Mouse (Mus musculus) limb, embryonic 14.5 days (tissue): ENCODE measurements at regions not wholly inside any gene's neighbourhood (a gene's known extent, or its start where the extent isn't known, plus 50 kb on each side); places are given as distances from the start of the nearest gene placed in this dataset.

Experiments used
- ATAC-seq: fragments of 200-750 bp; cut with Nextera tagmentation; 2 replicates; pipeline ENCODE4 v1.8.0; 2017; ENCODE audit warnings: low read depth, moderate number of reproducible peaks, moderate TSS enrichment; ENCODE audit not compliant: low FRiP score
- DNase-seq: peaks from one replicate; pipeline ENCODE4 v3.0.0-alpha.2; 2015; ENCODE audit warnings: low spot score
- H3K27ac ChIP-seq: fragments of 300-500 bp; sonication (generic); replicated peaks from 2 replicates; pipeline ENCODE4 v1.5.1; 2014; ENCODE audit warnings: low read depth, mild to moderate bottlenecking, low read length, moderate library complexity, mixed read lengths
- H3K27me3 ChIP-seq: fragments of 300-500 bp; sonication (generic); 2 replicates; pipeline ENCODE4 v1.6.1; 2014; ENCODE audit warnings: low read length, mixed read lengths; ENCODE audit not compliant: control insufficient read depth, insufficient read depth
- H3K36me3 ChIP-seq: fragments of 300-500 bp; sonication (generic); 2 replicates; pipeline ENCODE4 v1.6.1; 2014; ENCODE audit warnings: mild to moderate bottlenecking, low read length, moderate library complexity, mixed read lengths; ENCODE audit not compliant: control insufficient read depth, insufficient read depth
- H3K4me1 ChIP-seq: fragments of 300-500 bp; sonication (generic); 2 replicates; pipeline ENCODE4 v1.6.1; 2014; ENCODE audit warnings: antibody characterized with exemption, low read length, mixed read lengths; ENCODE audit not compliant: control insufficient read depth, insufficient read depth
- H3K4me2 ChIP-seq: fragments of 300-500 bp; sonication (generic); replicated peaks from 2 replicates; pipeline ENCODE4 v1.6.1; 2014; ENCODE audit warnings: low read depth, mild to moderate bottlenecking, low read length, moderate library complexity; ENCODE audit not compliant: severe bottlenecking
- H3K4me3 ChIP-seq: fragments of 300-500 bp; sonication (generic); replicated peaks from 2 replicates; pipeline ENCODE4 v1.5.1; 2014; ENCODE audit warnings: low read length
- H3K9ac ChIP-seq: fragments of 300-500 bp; sonication (generic); 2 replicates; pipeline ENCODE4 v1.6.1; 2014; ENCODE audit warnings: mild to moderate bottlenecking, low read depth, low read length, moderate library complexity; ENCODE audit not compliant: severe bottlenecking
- H3K9me3 ChIP-seq: fragments of 300-500 bp; sonication (generic); 2 replicates; pipeline ENCODE4 v1.6.1; 2016; ENCODE audit warnings: low read length; ENCODE audit not compliant: control insufficient read depth
- POLR2A ChIP-seq: fragments of 200-500 bp; IDR thresholded peaks from 2 replicates; pipeline ENCODE4 v1.8.0; 2012; ENCODE audit warnings: inconsistent platforms, mild to moderate bottlenecking, moderate library complexity, borderline replicate concordance; ENCODE audit not compliant: insufficient read depth, insufficient read length; ENCODE audit errors: extremely low read depth
- WGBS: fragments of 180-500 bp; shearing (Covaris S2); extraction: QIAGEN DNeasy Blood & Tissue Kit; methylation state at CpG from one replicate; pipeline ENCODE4 v1.1.7; 2014; 5-methylcytosine and 5-hydroxymethylcytosine counted together

GRCm38 (mm10) chr2:75607958-75608357, 51.1 kb upstream of the Hnrnpa3 start:
- Histone ChIP-seq H3K4me1 (peaks cover 36% of the 10 kb centered on the region), H3K36me3 (no peaks in the 10 kb centered on the region), H3K9me3 (no peaks in the 10 kb centered on the region), H3K27ac (peak overlapping the region; percentile 63; the same call in 1 of the 2 replicates), H3K4me3 (peak overlapping the region; percentile 17; the same call in 1 of the 2 replicates), H3K27me3 (0 out of 2 replicates have a peak, but pooled peaks cover 4% of the 10 kb centered on the region), H3K4me2 (peak overlapping the region; percentile 46), H3K9ac (no peak overlapping the region)
- TF ChIP-seq POLR2A = no peak
- WGBS = 8% methylated on average over 10 of the region's 10 CpGs
- ATAC-seq = no peak
- peak; percentile 43 for DNase-seq

GRCm38 (mm10) chr2:75608482-75608881, 50.6 kb upstream of the Hnrnpa3 start:
- peak overlapping the region; percentile 46 for H3K4me2 ChIP-seq
- peak overlapping the region; percentile 63; the same call in 1 of the 2 replicates for H3K27ac ChIP-seq
- no peaks in the 10 kb centered on the region for H3K36me3 ChIP-seq
- H3K4me1 ChIP-seq = peaks cover 35% of the 10 kb centered on the region
- H3K4me3 ChIP-seq = peak overlapping the region; percentile 17
- ATAC-seq = no peak
- WGBS = 16% methylated on average over 15 of the region's 15 CpGs
- TF ChIP-seq POLR2A = no peak
- H3K9ac ChIP-seq = no peak overlapping the region
- DNase-seq = no peak
- H3K9me3 ChIP-seq = no peaks in the 10 kb centered on the region
- H3K27me3 ChIP-seq = 0 out of 2 replicates have a peak, but pooled peaks cover 4% of the 10 kb centered on the region

GRCm38 (mm10) chr2:75609150-75609946, 49.7 kb upstream of the Hnrnpa3 start:
- Histone ChIP-seq H3K9me3 (no peaks in the 10 kb centered on the region), H3K4me1 (peaks cover 33% of the 10 kb centered on the region), H3K9ac (peak overlapping the region; percentile 34), H3K4me2 (peak overlapping the region; percentile 46), H3K4me3 (peak overlapping the region; percentile 28), H3K36me3 (no peaks in the 10 kb centered on the region), H3K27ac (peak overlapping the region; percentile 59; the same call in 1 of the 2 replicates), H3K27me3 (0 out of 2 replicates have a peak, but pooled peaks cover 4% of the 10 kb centered on the region)
- peak; percentile 62 for ATAC-seq
- WGBS = 7% methylated on average over 27 of the region's 27 CpGs
- no peak for TF ChIP-seq POLR2A
- DNase-seq = peak; percentile 78
